Mouse (Mus musculus): ENCODE measurements around the gene Ccdc191. TPM values are rescaled to one million over a fixed set of nuclear protein-coding genes. Genes with fewer than 3 reads are reported as not detected.

The Ccdc191 gene
- total and polyA plus RNA-seq, 3 experiments, result 5.1 to 7.0 TPM; not detected in 1

GRCm38 (mm10) chr16:43882329-43882728 is 7.3 kb upstream of the Ccdc191 start:
- no peak overlapping the region for H3K4me3 ChIP-seq (ENCODE audit: control insufficient read depth in 1 of 2, insufficient read depth in 1 of 2, low read depth in 2 of 2, low read length in 2 of 2)
- H3K4me1 ChIP-seq (ENCODE audit: control insufficient read depth in 1 of 2, insufficient read depth in 2 of 2, low read length in 2 of 2), result no peaks in the 10 kb centered on the region
- H3K36me3 ChIP-seq (ENCODE audit: control insufficient read depth in 1 of 2, insufficient read depth in 2 of 2, low read length in 2 of 2), result no peaks in the 10 kb centered on the region; a peak in 2 of 4 replicates
- H3K9me3 ChIP-seq (replicated peaks; ENCODE audit: insufficient read depth, low read length), result no peaks in the 10 kb centered on the region
- no peak overlapping the region for H3K27ac ChIP-seq (ENCODE audit: control insufficient read depth, low read depth, low read length)
- H3K27me3 ChIP-seq (ENCODE audit: control insufficient read depth in 1 of 2, insufficient read depth in 2 of 2, low read length in 2 of 2), result no peaks in the 10 kb centered on the region
- no peak overlapping the region for H3K9ac ChIP-seq (ENCODE audit: control insufficient read depth, low read depth, low read length, poor library complexity, severe bottlenecking)
- TF ChIP-seq UBTF (IDR thresholded peaks at IDR 0.05; ENCODE audit: borderline replicate concordance, insufficient read depth, low read depth, low read length) (no peak), TCF12 (IDR thresholded peaks at IDR 0.05; ENCODE audit: low read depth, low read length) (no peak), NELFE (IDR thresholded peaks at IDR 0.05; ENCODE audit: low read depth, low read length) (no peak), JUND (IDR thresholded peaks at IDR 0.05; ENCODE audit: low read depth, low read length) (no peak), USF1 (IDR thresholded peaks at IDR 0.05; ENCODE audit: low read depth, low read length) (no peak), MAFK (IDR thresholded peaks at IDR 0.05; ENCODE audit: borderline replicate concordance, low read depth, low read length) (no peak), USF2 (IDR thresholded peaks at IDR 0.05; ENCODE audit: borderline replicate concordance in 1 of 2, insufficient read depth in 1 of 2, low read depth in 1 of 2, low read length in 2 of 2) (no peak), NRF1 (IDR thresholded peaks at IDR 0.05; ENCODE audit: insufficient read depth, low read depth, low read length, poor library complexity, severe bottlenecking) (no peak), GATA1 (IDR thresholded peaks at IDR 0.05; ENCODE audit: low read depth, low read length) (no peak), ZC3H11A (IDR thresholded peaks at IDR 0.05; ENCODE audit: low read depth, low read length) (no peak), MYC (IDR thresholded peaks at IDR 0.05; ENCODE audit: low read depth, low read length) (no peak), SMC3 (IDR thresholded peaks at IDR 0.05; ENCODE audit: low read depth, low read length) (no peak), POLR2A (IDR thresholded peaks at IDR 0.05; ENCODE audit: control insufficient read depth in 1 of 2, insufficient read depth in 1 of 2, low read depth in 1 of 2, low read length in 2 of 2, poor library complexity in 1 of 2) (no peak), ELF1 (IDR thresholded peaks at IDR 0.05; ENCODE audit: low read depth, low read length) (no peak), MXI1 (IDR thresholded peaks at IDR 0.05; ENCODE audit: low read depth, low read length) (no peak), MEF2A (IDR thresholded peaks at IDR 0.05; ENCODE audit: extremely low read depth, insufficient replicate concordance, low read depth, low read length, poor library complexity, severe bottlenecking) (no peak), MAZ (IDR thresholded peaks at IDR 0.05; ENCODE audit: low read depth, low read length) (no peak), TAL1 (IDR thresholded peaks at IDR 0.05; ENCODE audit: low read length) (no peak), RCOR1 (IDR thresholded peaks at IDR 0.05; ENCODE audit: low read depth, low read length) (no peak)
- DNase-seq (ENCODE audit: low read depth, low spot score), result no peak
- peaks cover 15% of the 10 kb centered on the region for H3K79me2 ChIP-seq (ENCODE audit: control insufficient read depth, insufficient read depth, low read length, poor library complexity)

- Histone ChIP-seq H3K4me1 (ENCODE audit: control insufficient read depth in 1 of 2, insufficient read depth in 2 of 2, low read length in 2 of 2) (peaks cover 0 to 7% of the 10 kb centered on the region in 2 experiments; a peak in 1 of 4 replicates), H3K27me3 (ENCODE audit: control insufficient read depth in 1 of 2, insufficient read depth in 2 of 2, low read length in 2 of 2) (no peaks in the 10 kb centered on the region), H3K79me2 (ENCODE audit: control insufficient read depth, insufficient read depth, low read length, poor library complexity) (peaks cover 24% of the 10 kb centered on the region), H3K9ac (ENCODE audit: control insufficient read depth, low read depth, low read length, poor library complexity, severe bottlenecking) (peak overlapping the region; percentile 76), H3K36me3 (ENCODE audit: control insufficient read depth in 1 of 2, insufficient read depth in 2 of 2, low read length in 2 of 2) (peaks cover 0 to 17% of the 10 kb centered on the region in 2 experiments; a peak in 2 of 4 replicates), H3K9me3 (replicated peaks; ENCODE audit: insufficient read depth, low read length) (no peaks in the 10 kb centered on the region), H3K27ac (ENCODE audit: control insufficient read depth, low read depth, low read length) (peak overlapping the region; percentile 55), H3K4me3 (ENCODE audit: control insufficient read depth in 1 of 2, insufficient read depth in 1 of 2, low read depth in 2 of 2, low read length in 2 of 2) (peak overlapping the region; percentile 55 to 77)
- DNase-seq (ENCODE audit: low read depth, low spot score), result no peak
- TF ChIP-seq SMC3 (IDR thresholded peaks at IDR 0.05; ENCODE audit: low read depth, low read length), result no peak
- TF ChIP-seq KAT2A (conservative IDR thresholded peaks at IDR 0.05; ENCODE audit: low read depth, low read length), result no peak
- peak; percentile 22 to 56 (median 36); a peak in 4 of 6 replicates for TF ChIP-seq CTCF (IDR thresholded peaks at IDR 0.05 in 2 of 3, conservative IDR thresholded peaks at IDR 0.05 in 1 of 3; ENCODE audit: control insufficient read depth in 1 of 3, insufficient read depth in 1 of 3, low read depth in 2 of 3, low read length in 3 of 3, poor library complexity in 1 of 3, severe bottlenecking in 1 of 3)
- TF ChIP-seq E2F4 (IDR thresholded peaks at IDR 0.05; ENCODE audit: borderline replicate concordance, low read depth, low read length), result peak; percentile 58; the same call in 1 of the 2 replicates
Measured at GRCm38 (mm10) chr16:43890005-43890336, 371 bp downstream of the Ccdc191 start.

Measured in MEL (cell line).